Mouse (Mus musculus) CD4-positive, CD25-positive, alpha-beta regulatory T cell, adult 4 months (primary cell): Measurements from ENCODE around the gene Pcolce2. TPM values are rescaled to one million over a fixed set of nuclear protein-coding genes. Genes with fewer than 3 reads are reported as not detected.

Experiments
- ATAC-seq: one replicate; pipeline ENCODE4 v1.8.0; 2017
- polyA plus RNA-seq, 2 experiments: library from polyadenylated mRNA; unstranded; fragments of 100-300 nt; shearing (Covaris generic); gene quantifications; one replicate each; pipeline ENCODE4 v1.2.1; 2017

The Pcolce2 gene
- polyA plus RNA-seq, 2 experiments from 2014 or later = 0.32 TPM; not detected in 1

- no peak for ATAC-seq
Measured at GRCm38 (mm10) chr9:95712574-95712973, 75.2 kb downstream of the Pcolce2 start.

DNA sequence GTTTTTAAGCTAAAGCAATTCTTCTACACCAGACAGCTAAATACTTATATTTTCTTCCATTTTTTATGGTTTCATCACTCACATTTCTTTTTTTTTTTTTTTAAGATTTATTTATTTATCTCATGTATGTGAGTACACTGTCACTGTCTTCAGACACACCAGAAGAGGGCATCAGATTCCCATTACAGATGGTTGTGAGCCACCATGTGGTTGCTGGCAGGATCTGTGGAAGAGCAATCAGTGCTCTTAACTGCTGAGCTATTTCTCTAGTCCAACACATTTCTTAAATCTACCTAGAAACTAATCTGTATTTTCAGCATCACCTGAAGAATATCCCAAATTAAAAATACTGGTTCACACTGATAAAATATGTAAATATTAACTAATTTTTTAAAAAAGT is 98.8 kb downstream of the Pcolce2 start:
- ATAC-seq = no peak

GRCm38 (mm10) chr9:95744845-95745613 is 107.6 kb downstream of the Pcolce2 start:
- no peak for ATAC-seq

- no peak for ATAC-seq
Measured at GRCm38 (mm10) chr9:95747298-95747697, 109.9 kb downstream of the Pcolce2 start.

Other genes with a start within 250 kb of the Pcolce2 start
- gene Chst2, start 230.9 kb upstream of the Pcolce2 start, polyA plus RNA-seq = 1 to 10 TPM; 5.0 to 5.9 TPM
- gene U2surp, start 125.6 kb upstream of the Pcolce2 start, polyA plus RNA-seq = 100 to 1,000 TPM; 182 to 241 TPM
- under 1 TPM in 1 of 2 experiments, not detected in 1; 0.05 TPM for gene Paqr9, start 77.9 kb upstream of the Pcolce2 start, polyA plus RNA-seq
- gene Trpc1, start 112.8 kb downstream of the Pcolce2 start, polyA plus RNA-seq = under 1 TPM; 0.36 to 0.76 TPM
- gene Pls1, start 207.7 kb downstream of the Pcolce2 start, polyA plus RNA-seq = 1 to 10 TPM in 1 of 2 experiments, under 1 TPM in 1; 0.42 to 2.1 TPM
- 10 to 100 TPM; 24.4 to 25.2 TPM for gene Atr, start 220.0 kb downstream of the Pcolce2 start, polyA plus RNA-seq